Mouse (Mus musculus) cerebellum, adult 2 months (tissue): Measurements from ENCODE around the gene Traf2.

ENCODE experiments used
- CTCF ChIP-seq: fragments of 200-500 bp; IDR thresholded peaks from 2 replicates; pipeline ENCODE4 v1.5.1; 2011; ENCODE audit warnings: low read depth, mild to moderate bottlenecking, control low read depth, low read length, moderate library complexity, borderline replicate concordance; ENCODE audit not compliant: insufficient read depth
- POLR2A ChIP-seq: fragments of 200-500 bp; IDR thresholded peaks from 2 replicates; pipeline ENCODE4 v1.6.1; 2011; ENCODE audit warnings: low read length, control low read depth, borderline replicate concordance; ENCODE audit not compliant: insufficient read depth

DNA sequence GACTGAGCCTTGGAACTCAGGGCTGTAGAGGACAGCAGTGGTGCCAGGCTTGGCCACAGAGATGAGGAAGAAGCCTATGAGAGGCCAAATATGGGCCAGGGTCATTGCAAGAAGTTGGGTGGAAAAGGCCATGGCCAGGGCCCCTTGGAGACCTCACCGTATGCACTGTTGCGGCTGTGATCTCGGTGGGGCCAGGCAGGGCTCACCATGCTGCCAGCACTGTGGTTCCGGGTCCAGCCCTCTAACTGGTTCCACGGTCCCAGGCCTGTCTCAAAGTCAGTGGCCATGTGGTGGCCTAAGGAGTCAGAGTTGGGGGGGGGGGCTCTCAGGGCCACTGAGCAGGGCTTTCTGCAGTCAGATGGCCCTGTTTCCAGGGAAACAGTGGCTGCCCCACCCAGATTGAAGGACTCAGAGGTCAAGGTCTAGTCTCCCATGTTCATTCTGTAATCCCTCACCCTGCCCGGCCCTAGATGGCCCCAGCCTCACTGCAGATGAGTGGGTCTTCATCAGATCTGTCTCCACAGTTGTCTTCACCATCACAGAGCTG is 21.8 kb upstream of the Traf2 start:
- TF ChIP-seq POLR2A (no peak), CTCF (no peak)
